Mouse (Mus musculus) heart, postnatal 0 days (tissue): ENCODE results near the gene Slc9a7. TPM values are rescaled to one million over a fixed set of nuclear protein-coding genes. Genes with fewer than 3 reads are reported as not detected.

Experiments used
- ATAC-seq: fragments of 200-750 bp; cut with Nextera tagmentation; 2 replicates; pipeline ENCODE4 v1.8.0; 2017; ENCODE audit warnings: low read depth, moderate number of reproducible peaks, moderate library complexity; ENCODE audit not compliant: insufficient read depth
- DNase-seq: peaks from one replicate; pipeline ENCODE4 v3.0.0-alpha.2; 2016; ENCODE audit warnings: low spot score
- H3K27ac ChIP-seq: fragments of 300-500 bp; sonication (generic); 2 replicates; pipeline ENCODE4 v1.5.1; 2014; ENCODE audit warnings: low read depth, mild to moderate bottlenecking
- H3K27me3 ChIP-seq: fragments of 300-500 bp; sonication (generic); 2 replicates; pipeline ENCODE4 v1.6.1; 2014; ENCODE audit warnings: low read length, mixed read lengths; ENCODE audit not compliant: control insufficient read depth, insufficient read depth
- H3K36me3 ChIP-seq: fragments of 300-500 bp; sonication (generic); replicated peaks from 2 replicates; pipeline ENCODE4 v1.6.1; 2014; ENCODE audit warnings: low read length, mixed read lengths; ENCODE audit not compliant: control insufficient read depth, insufficient read depth
- H3K4me1 ChIP-seq: fragments of 300-500 bp; sonication (generic); 2 replicates; pipeline ENCODE4 v1.6.1; 2014; ENCODE audit warnings: antibody characterized with exemption; ENCODE audit not compliant: control insufficient read depth, insufficient read depth
- H3K4me2 ChIP-seq: fragments of 300-500 bp; sonication (generic); 2 replicates; pipeline ENCODE4 v1.6.1; 2014; ENCODE audit warnings: low read depth, mild to moderate bottlenecking, low read length, moderate library complexity
- H3K4me3 ChIP-seq: fragments of 300-500 bp; sonication (generic); 2 replicates; pipeline ENCODE4 v1.5.1; 2014; ENCODE audit warnings: low read depth, low read length
- H3K9ac ChIP-seq: fragments of 300-500 bp; sonication (generic); replicated peaks from 2 replicates; pipeline ENCODE4 v1.6.1; 2014; ENCODE audit warnings: low read depth, low read length, mixed read lengths
- H3K9me3 ChIP-seq: fragments of 300-500 bp; sonication (generic); replicated peaks from 2 replicates; pipeline ENCODE4 v1.6.1; 2016; ENCODE audit warnings: low read length; ENCODE audit not compliant: control insufficient read depth
- CTCF ChIP-seq: IDR thresholded peaks from 2 replicates; pipeline ENCODE4 v1.5.1; 2016; ENCODE audit warnings: antibody characterized with exemption, control low read depth, low read depth
- EP300 ChIP-seq: IDR thresholded peaks from 2 replicates; pipeline ENCODE4 v1.6.1; 2016; ENCODE audit warnings: antibody characterized with exemption, low read depth
- WGBS: fragments of 180-500 bp; shearing (Covaris S2); extraction: QIAGEN DNeasy Blood & Tissue Kit; methylation state at CpG from one replicate; pipeline ENCODE4 v1.1.7; 2014; 5-methylcytosine and 5-hydroxymethylcytosine counted together
- polyA plus RNA-seq: library from polyadenylated mRNA; unstranded; fragments of >200 nt; fragmentation: Nextera tagmentation; extraction: Ambion mirVana; gene quantifications from 2 replicates; pipeline ENCODE4 v1.2.1, GENCODE M21; 2015
- total RNA-seq: library from RNA; depleted of rRNA; stranded (reverse); fragments of >200 nt; gene quantifications from 2 replicates; pipeline ENCODE4 v1.2.3, GENCODE M21; 2014; ENCODE audit warnings: low replicate concordance; rRNA removed

The Slc9a7 gene
- total RNA-seq (20.8 and 24.4 TPM in 2 replicates), polyA plus RNA-seq (5.0 and 5.1 TPM in 2 replicates)

DNA sequence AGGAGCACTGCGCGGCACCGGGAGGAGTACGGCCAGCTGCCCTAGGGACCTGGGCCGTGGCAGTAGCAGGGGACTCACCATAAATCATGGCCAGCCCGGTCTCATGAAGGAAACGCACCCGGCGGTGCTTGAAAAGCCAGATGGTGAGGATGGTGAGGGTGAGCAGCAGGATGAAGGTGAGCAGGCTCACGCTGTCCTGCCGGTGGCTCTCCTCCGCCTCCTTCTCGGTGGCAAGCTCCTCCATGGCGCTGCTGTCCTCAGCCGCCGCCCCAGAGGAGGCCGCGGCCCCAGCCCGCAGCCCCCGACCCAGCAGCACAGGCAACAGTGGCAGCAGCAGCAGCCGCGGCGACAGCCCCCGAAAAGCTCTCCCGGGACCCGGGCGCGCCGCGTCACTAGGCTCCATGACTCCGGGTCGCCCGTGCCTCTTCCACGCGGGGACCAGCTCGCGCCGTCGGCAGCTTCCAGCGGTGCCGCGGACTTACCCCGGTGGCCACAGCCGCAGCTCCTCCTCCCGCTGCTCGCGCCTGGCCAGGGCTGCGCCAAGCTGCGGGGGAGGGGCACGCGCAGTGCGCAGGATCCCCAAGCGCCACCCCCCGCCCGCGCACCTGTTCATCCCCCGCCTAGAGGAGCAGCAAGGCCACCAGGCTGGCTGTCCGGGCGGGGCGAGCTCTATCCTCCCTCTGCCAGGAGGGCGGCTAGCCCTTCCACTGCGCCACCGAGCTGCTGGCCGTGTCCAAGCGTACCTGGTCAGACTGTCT is at the start of gene Slc9a7:
Gene Slc9a7, minus strand, starts transcription at position 526 of the 758 bp plus-strand sequence.
- no peaks in the 10 kb centered on the region for H3K4me1 ChIP-seq
- no peaks in the 10 kb centered on the region for H3K36me3 ChIP-seq
- H3K9me3 ChIP-seq = no peaks in the 10 kb centered on the region

DNA sequence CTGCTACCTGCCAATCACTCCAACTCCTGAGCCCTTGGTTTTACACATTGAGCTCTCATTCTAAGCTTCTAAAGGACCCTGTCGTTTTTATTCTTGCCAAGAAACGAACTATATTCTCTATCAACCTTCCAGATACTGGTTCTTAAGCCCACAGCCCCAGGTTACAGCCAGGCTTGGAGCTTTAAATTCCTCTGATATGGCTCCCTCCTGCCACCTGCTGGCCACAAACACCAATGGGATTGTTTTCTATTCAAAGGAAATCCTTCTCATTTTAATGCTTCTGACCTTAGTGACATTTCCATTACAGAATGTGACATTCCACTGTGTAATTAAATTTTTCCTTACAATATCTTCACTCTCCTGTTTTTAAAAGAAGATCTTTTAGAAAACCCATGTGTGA is 44.1 kb upstream of the Slc9a7 start:
- no peak overlapping the region for H3K4me3 ChIP-seq
- no peak overlapping the region for H3K9ac ChIP-seq
- 12% methylated on average over 2 of the region's 2 CpGs for WGBS
- no peak overlapping the region for H3K27ac ChIP-seq
- TF ChIP-seq CTCF = peak; percentile 62
- no peak for TF ChIP-seq EP300
- no peaks in the 10 kb centered on the region for H3K9me3 ChIP-seq
- no peak overlapping the region for H3K4me2 ChIP-seq
- ATAC-seq = no peak
- H3K4me1 ChIP-seq = no peaks in the 10 kb centered on the region
- DNase-seq = no peak
- no peaks in the 10 kb centered on the region for H3K36me3 ChIP-seq
- no peaks in the 10 kb centered on the region for H3K27me3 ChIP-seq

More for the DNA sequence above, at the start of gene Slc9a7:
- Histone ChIP-seq H3K4me2 (peak within 1 kb of the TSS; percentile 68), H3K27ac (peak within 1 kb of the TSS; percentile 53), H3K27me3 (no peaks in the 10 kb centered on the region), H3K9ac (peak within 1 kb of the TSS; percentile 61), H3K4me3 (peak within 1 kb of the TSS; percentile 70)
- WGBS = 7% methylated on average over 53 of the region's 65 CpGs
- TF ChIP-seq CTCF (no peak), EP300 (no peak)
- ATAC-seq (peak; percentile 92), DNase-seq (peak; percentile 41)

DNA sequence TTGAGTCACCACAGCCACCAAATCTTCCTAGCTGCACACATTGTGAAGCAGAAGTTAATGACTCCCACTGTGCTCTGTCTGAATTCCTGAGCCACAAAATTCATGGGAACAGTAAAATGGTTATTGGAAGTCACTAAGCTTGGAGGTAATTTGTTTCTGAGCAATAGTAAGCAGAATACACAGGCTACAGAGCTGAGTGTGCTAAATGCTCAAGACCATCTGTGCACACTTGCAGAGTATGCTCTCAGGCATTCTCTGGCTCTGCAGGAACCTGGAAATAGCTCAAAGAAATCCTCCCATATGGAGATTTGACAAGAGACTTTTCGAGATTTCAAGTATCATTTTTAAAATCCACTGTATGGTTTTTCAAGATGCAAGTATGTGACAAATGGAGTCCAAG is 41.1 kb upstream of the Slc9a7 start:
- 50% methylated on average over 1 of the region's 1 CpGs for WGBS
- no peaks in the 10 kb centered on the region for H3K27me3 ChIP-seq
- no peak for DNase-seq
- no peaks in the 10 kb centered on the region for H3K36me3 ChIP-seq
- H3K27ac ChIP-seq = no peak overlapping the region
- no peaks in the 10 kb centered on the region for H3K9me3 ChIP-seq
- TF ChIP-seq EP300 (no peak), CTCF (no peak)
- no peak overlapping the region for H3K4me2 ChIP-seq
- H3K9ac ChIP-seq = no peak overlapping the region
- no peak overlapping the region for H3K4me3 ChIP-seq
- H3K4me1 ChIP-seq = no peaks in the 10 kb centered on the region
- no peak for ATAC-seq

DNA sequence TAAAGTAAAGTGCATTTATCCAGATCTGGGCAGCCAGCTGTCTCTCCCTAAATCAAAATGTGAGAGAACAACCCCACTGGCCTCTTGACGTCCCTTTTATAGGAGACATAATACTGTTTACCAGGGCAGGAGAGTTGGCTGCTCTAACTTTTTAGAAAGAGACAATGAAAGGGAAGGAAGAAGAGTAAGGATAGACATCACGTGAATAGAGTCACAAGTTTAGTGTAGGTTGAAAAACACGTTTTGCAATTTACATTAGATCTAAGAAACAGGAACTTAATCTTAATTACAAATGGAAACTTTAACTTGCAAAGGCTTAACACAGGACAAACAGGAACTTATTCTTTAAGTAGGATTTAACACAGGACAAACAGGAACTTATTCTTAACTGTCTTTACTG is 15.6 kb upstream of the Slc9a7 start:
- no peaks in the 10 kb centered on the region for H3K36me3 ChIP-seq
- H3K4me1 ChIP-seq = 0 out of 2 replicates have a peak, but pooled peaks cover 4% of the 10 kb centered on the region
- no peak for ATAC-seq
- WGBS = 39% methylated on average over 3 of the region's 3 CpGs
- no peak overlapping the region for H3K9ac ChIP-seq
- H3K4me2 ChIP-seq = no peak overlapping the region
- no peak overlapping the region for H3K4me3 ChIP-seq
- H3K27me3 ChIP-seq = no peaks in the 10 kb centered on the region
- TF ChIP-seq EP300 (no peak), CTCF (no peak)
- H3K9me3 ChIP-seq = no peaks in the 10 kb centered on the region
- no peak for DNase-seq
- H3K27ac ChIP-seq = no peak overlapping the region

DNA sequence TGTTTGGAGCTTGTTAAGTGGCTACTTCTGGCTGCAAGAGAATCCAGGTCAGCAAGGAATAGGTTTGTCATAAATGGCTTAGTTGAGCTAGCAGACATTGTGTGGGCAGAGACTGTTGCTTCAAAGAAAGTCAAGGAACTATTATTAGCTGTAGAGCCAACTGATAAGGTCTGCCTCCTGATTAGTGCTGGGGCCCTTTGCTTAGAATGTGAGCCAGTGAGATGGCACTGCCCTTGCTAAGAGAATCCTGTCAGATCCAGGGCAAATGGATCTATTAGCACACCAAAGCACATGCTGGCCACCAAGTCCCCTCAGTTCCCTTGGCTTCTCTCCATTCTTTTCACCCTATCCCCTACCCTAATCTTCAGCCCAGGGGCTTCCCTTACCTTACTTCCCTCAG is 14.3 kb upstream of the Slc9a7 start:
- no peaks in the 10 kb centered on the region for H3K27me3 ChIP-seq
- H3K4me1 ChIP-seq = 0 out of 2 replicates have a peak, but pooled peaks cover 4% of the 10 kb centered on the region
- DNase-seq (no peak), ATAC-seq (no peak)
- no peak overlapping the region for H3K9ac ChIP-seq
- no peak overlapping the region for H3K4me2 ChIP-seq
- no peak for TF ChIP-seq CTCF
- TF ChIP-seq EP300 = no peak
- H3K27ac ChIP-seq = peak overlapping the region; percentile 32
- no peaks in the 10 kb centered on the region for H3K9me3 ChIP-seq
- H3K4me3 ChIP-seq = no peak overlapping the region
- no peaks in the 10 kb centered on the region for H3K36me3 ChIP-seq

DNA sequence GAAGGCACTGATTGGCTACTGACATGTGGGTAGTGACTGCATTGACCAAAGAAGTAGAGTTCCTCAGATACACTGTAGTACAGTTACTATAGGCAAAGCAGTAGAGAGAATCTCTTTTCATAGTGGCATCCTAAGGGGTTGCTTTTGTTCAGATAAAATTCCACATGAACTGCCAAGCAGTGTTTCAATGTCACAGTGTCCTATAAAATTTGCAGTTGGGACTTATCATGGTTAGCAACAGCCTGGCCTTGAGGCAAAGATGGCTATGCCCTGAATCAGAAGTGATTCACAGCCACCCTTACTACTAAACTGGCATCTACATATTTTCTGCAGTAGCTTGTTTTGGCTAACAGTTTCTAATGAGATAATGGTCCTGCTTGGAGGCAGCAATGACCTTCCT is 11.7 kb upstream of the Slc9a7 start:
- Histone ChIP-seq H3K27ac (peak overlapping the region; percentile 55), H3K9ac (no peak overlapping the region), H3K4me3 (no peak overlapping the region), H3K27me3 (no peaks in the 10 kb centered on the region), H3K36me3 (no peaks in the 10 kb centered on the region), H3K9me3 (no peaks in the 10 kb centered on the region), H3K4me1 (0 out of 2 replicates have a peak, but pooled peaks cover 4% of the 10 kb centered on the region), H3K4me2 (no peak overlapping the region)
- TF ChIP-seq CTCF = no peak
- no peak for TF ChIP-seq EP300
- ATAC-seq (peak; percentile 58; the same call in 1 of the 2 replicates), DNase-seq (no peak)
